Mouse (Mus musculus) heart, postnatal 0 days (tissue): ENCODE measurements around the gene Adat2. TPM values are rescaled to one million over a fixed set of nuclear protein-coding genes. Genes with fewer than 3 reads are reported as not detected.
A peak's percentile ranks its signal among the peaks of the same experiment; 100 is the strongest.

ENCODE experiments used
- ATAC-seq: fragments of 200-750 bp; cut with Nextera tagmentation; 2 replicates; pipeline ENCODE4 v1.8.0; 2017; ENCODE audit warnings: low read depth, moderate number of reproducible peaks, moderate library complexity; ENCODE audit not compliant: insufficient read depth
- DNase-seq: peaks from one replicate; pipeline ENCODE4 v3.0.0-alpha.2; 2016; ENCODE audit warnings: low spot score
- H3K27ac ChIP-seq: fragments of 300-500 bp; sonication (generic); 2 replicates; pipeline ENCODE4 v1.5.1; 2014; ENCODE audit warnings: low read depth, mild to moderate bottlenecking
- H3K27me3 ChIP-seq: fragments of 300-500 bp; sonication (generic); 2 replicates; pipeline ENCODE4 v1.6.1; 2014; ENCODE audit warnings: low read length, mixed read lengths; ENCODE audit not compliant: control insufficient read depth, insufficient read depth
- H3K36me3 ChIP-seq: fragments of 300-500 bp; sonication (generic); replicated peaks from 2 replicates; pipeline ENCODE4 v1.6.1; 2014; ENCODE audit warnings: low read length, mixed read lengths; ENCODE audit not compliant: control insufficient read depth, insufficient read depth
- H3K4me1 ChIP-seq: fragments of 300-500 bp; sonication (generic); 2 replicates; pipeline ENCODE4 v1.6.1; 2014; ENCODE audit warnings: antibody characterized with exemption; ENCODE audit not compliant: control insufficient read depth, insufficient read depth
- H3K4me2 ChIP-seq: fragments of 300-500 bp; sonication (generic); 2 replicates; pipeline ENCODE4 v1.6.1; 2014; ENCODE audit warnings: low read depth, mild to moderate bottlenecking, low read length, moderate library complexity
- H3K4me3 ChIP-seq: fragments of 300-500 bp; sonication (generic); 2 replicates; pipeline ENCODE4 v1.5.1; 2014; ENCODE audit warnings: low read depth, low read length
- H3K9ac ChIP-seq: fragments of 300-500 bp; sonication (generic); replicated peaks from 2 replicates; pipeline ENCODE4 v1.6.1; 2014; ENCODE audit warnings: low read depth, low read length, mixed read lengths
- H3K9me3 ChIP-seq: fragments of 300-500 bp; sonication (generic); replicated peaks from 2 replicates; pipeline ENCODE4 v1.6.1; 2016; ENCODE audit warnings: low read length; ENCODE audit not compliant: control insufficient read depth
- CTCF ChIP-seq: IDR thresholded peaks from 2 replicates; pipeline ENCODE4 v1.5.1; 2016; ENCODE audit warnings: antibody characterized with exemption, control low read depth, low read depth
- EP300 ChIP-seq: IDR thresholded peaks from 2 replicates; pipeline ENCODE4 v1.6.1; 2016; ENCODE audit warnings: antibody characterized with exemption, low read depth
- WGBS: fragments of 180-500 bp; shearing (Covaris S2); extraction: QIAGEN DNeasy Blood & Tissue Kit; methylation state at CpG from one replicate; pipeline ENCODE4 v1.1.7; 2014; 5-methylcytosine and 5-hydroxymethylcytosine counted together
- polyA plus RNA-seq: library from polyadenylated mRNA; unstranded; fragments of >200 nt; fragmentation: Nextera tagmentation; extraction: Ambion mirVana; gene quantifications from 2 replicates; pipeline ENCODE4 v1.2.1, GENCODE M21; 2015
- total RNA-seq: library from RNA; depleted of rRNA; stranded (reverse); fragments of >200 nt; gene quantifications from 2 replicates; pipeline ENCODE4 v1.2.3, GENCODE M21; 2014; ENCODE audit warnings: low replicate concordance

The Adat2 gene
- total and polyA plus RNA-seq, 2 experiments from 2014 or later: 0.99 to 2.3 TPM

- Histone ChIP-seq H3K9me3 (no peaks in the 10 kb centered on the region), H3K9ac (no peak overlapping the region), H3K27me3 (no peaks in the 10 kb centered on the region), H3K36me3 (peaks cover 45% of the 10 kb centered on the region), H3K4me3 (no peak overlapping the region), H3K4me2 (no peak overlapping the region), H3K4me1 (peaks cover 5% of the 10 kb centered on the region), H3K27ac (no peak overlapping the region)
- WGBS: 92% methylated on average over 7 of the region's 7 CpGs
- no peak for TF ChIP-seq CTCF
- TF ChIP-seq EP300: no peak
- ATAC-seq: no peak
- DNase-seq: no peak
Measured at GRCm38 (mm10) chr10:13539769-13540333, 12.8 kb upstream of the Adat2 start.

- H3K27me3 ChIP-seq: no peaks in the 10 kb centered on the region
- H3K36me3 ChIP-seq: peaks cover 46% of the 10 kb centered on the region
- no peaks in the 10 kb centered on the region for H3K4me1 ChIP-seq
- no peak overlapping the region for H3K4me3 ChIP-seq
- TF ChIP-seq CTCF: no peak
- TF ChIP-seq EP300: no peak
- DNase-seq: no peak
- no peak overlapping the region for H3K4me2 ChIP-seq
- ATAC-seq: no peak
- no peak overlapping the region for H3K27ac ChIP-seq
- H3K9me3 ChIP-seq: no peaks in the 10 kb centered on the region
- 94% methylated on average over 5 of the region's 5 CpGs for WGBS
- no peak overlapping the region for H3K9ac ChIP-seq
Measured at GRCm38 (mm10) chr10:13541721-13542120, 11.0 kb upstream of the Adat2 start.

GRCm38 (mm10) chr10:13553498-13553985, 848 bp downstream of the Adat2 start:
- H3K4me1 ChIP-seq: no peaks in the 10 kb centered on the region
- H3K9me3 ChIP-seq: no peaks in the 10 kb centered on the region
- DNase-seq: no peak
- 24% methylated on average over 10 of the region's 10 CpGs for WGBS
- peak overlapping the region; percentile 84 for H3K9ac ChIP-seq
- no peaks in the 10 kb centered on the region for H3K27me3 ChIP-seq
- H3K4me2 ChIP-seq: peak overlapping the region; percentile 85
- H3K36me3 ChIP-seq: peaks cover 4% of the 10 kb centered on the region; the same call in 1 of the 2 replicates
- H3K27ac ChIP-seq: peak overlapping the region; percentile 87
- no peak for TF ChIP-seq CTCF
- TF ChIP-seq EP300: no peak
- peak; percentile 7; the same call in 1 of the 2 replicates for ATAC-seq
- peak overlapping the region; percentile 81 for H3K4me3 ChIP-seq

- ATAC-seq (no peak), DNase-seq (no peak)
- no peak overlapping the region for H3K9ac ChIP-seq
- H3K36me3 ChIP-seq: peaks cover 4% of the 10 kb centered on the region; the same call in 1 of the 2 replicates
- H3K4me3 ChIP-seq: no peak overlapping the region
- TF ChIP-seq CTCF: no peak
- no peak for TF ChIP-seq EP300
- H3K27me3 ChIP-seq: no peaks in the 10 kb centered on the region
- WGBS: 84% methylated on average over 1 of the region's 1 CpGs
- H3K9me3 ChIP-seq: no peaks in the 10 kb centered on the region
- H3K4me2 ChIP-seq: no peak overlapping the region
- H3K4me1 ChIP-seq: no peaks in the 10 kb centered on the region
- H3K27ac ChIP-seq: no peak overlapping the region
Measured at GRCm38 (mm10) chr10:13554316-13554715, 1.6 kb downstream of the Adat2 start.

- Histone ChIP-seq H3K27me3 (no peaks in the 10 kb centered on the region), H3K4me1 (peaks cover 3% of the 10 kb centered on the region; the same call in 1 of the 2 replicates), H3K4me3 (no peak overlapping the region), H3K27ac (no peak overlapping the region), H3K9ac (no peak overlapping the region), H3K4me2 (no peak overlapping the region), H3K36me3 (peaks cover 29% of the 10 kb centered on the region), H3K9me3 (no peaks in the 10 kb centered on the region)
- DNase-seq (no peak), ATAC-seq (no peak)
- TF ChIP-seq CTCF (no peak), EP300 (no peak)
- 88% methylated on average over 13 of the region's 13 CpGs for WGBS
Measured at GRCm38 (mm10) chr10:13560014-13560674, 7.5 kb downstream of the Adat2 start.
